Mouse (Mus musculus): ENCODE results near the gene Tpmt. TPM values are rescaled to one million over a fixed set of nuclear protein-coding genes. Genes with fewer than 3 reads are reported as not detected.

Tpmt gene
- polyA plus RNA-seq, 1 experiment from 2014 or later, result 25.8 TPM

GRCm38 (mm10) chr13:47071871-47072270, 27.3 kb upstream of the Tpmt start:
- no peak overlapping the region for H3K4me3 ChIP-seq (ENCODE audit: low read depth, low read length)
- H3K27ac ChIP-seq (replicated peaks; ENCODE audit: low read depth, low read length), result no peak overlapping the region
- DNase-seq (ENCODE audit: low spot score) (no peak), ATAC-seq (ENCODE audit: insufficient number of reproducible peaks, low FRiP score, low TSS enrichment, low read depth) (no peak)
- H3K9ac ChIP-seq (ENCODE audit: low read length), result no peak overlapping the region
- no peaks in the 10 kb centered on the region for H3K9me3 ChIP-seq (ENCODE audit: control insufficient read depth, low read length)
- H3K4me2 ChIP-seq (ENCODE audit: low read depth, severe bottlenecking), result no peak overlapping the region
- H3K36me3 ChIP-seq (ENCODE audit: control insufficient read depth, insufficient read depth, low read length), result no peaks in the 10 kb centered on the region
- 0 out of 2 replicates have a peak, but pooled peaks cover 2% of the 10 kb centered on the region for H3K4me1 ChIP-seq (ENCODE audit: control insufficient read depth, insufficient read depth, low read length)
- WGBS, result 95% methylated on average over 13 of the region's 13 CpGs
- H3K27me3 ChIP-seq (ENCODE audit: control insufficient read depth, insufficient read depth, low read length), result no peaks in the 10 kb centered on the region

GRCm38 (mm10) chr13:47070329-47071080, 26.0 kb upstream of the Tpmt start:
- no peak overlapping the region for H3K9ac ChIP-seq (ENCODE audit: low read length)
- H3K27me3 ChIP-seq (ENCODE audit: control insufficient read depth, insufficient read depth, low read length), result no peaks in the 10 kb centered on the region
- WGBS, result 73% methylated on average over 15 of the region's 15 CpGs
- H3K4me3 ChIP-seq (ENCODE audit: low read depth, low read length), result no peak overlapping the region
- H3K9me3 ChIP-seq (ENCODE audit: control insufficient read depth, low read length), result no peaks in the 10 kb centered on the region
- no peaks in the 10 kb centered on the region for H3K36me3 ChIP-seq (ENCODE audit: control insufficient read depth, insufficient read depth, low read length)
- 0 out of 2 replicates have a peak, but pooled peaks cover 2% of the 10 kb centered on the region for H3K4me1 ChIP-seq (ENCODE audit: control insufficient read depth, insufficient read depth, low read length)
- H3K4me2 ChIP-seq (ENCODE audit: low read depth, severe bottlenecking), result no peak overlapping the region
- H3K27ac ChIP-seq (replicated peaks; ENCODE audit: low read depth, low read length), result no peak overlapping the region; the same call in 1 of the 2 replicates
- DNase-seq (ENCODE audit: low spot score) (no peak), ATAC-seq (ENCODE audit: insufficient number of reproducible peaks, low FRiP score, low TSS enrichment, low read depth) (no peak)

- DNase-seq (ENCODE audit: low spot score) (no peak), ATAC-seq (ENCODE audit: insufficient number of reproducible peaks, low FRiP score, low TSS enrichment, low read depth) (no peak)
- WGBS, result 92% methylated on average over 6 of the region's 6 CpGs
- H3K4me1 ChIP-seq (ENCODE audit: control insufficient read depth, insufficient read depth, low read length), result 0 out of 2 replicates have a peak, but pooled peaks cover 2% of the 10 kb centered on the region
- H3K9ac ChIP-seq (ENCODE audit: low read length), result no peak overlapping the region
- no peaks in the 10 kb centered on the region; the same call in 1 of the 2 replicates for H3K36me3 ChIP-seq (ENCODE audit: control insufficient read depth, insufficient read depth, low read length)
- no peak overlapping the region for H3K4me2 ChIP-seq (ENCODE audit: low read depth, severe bottlenecking)
- H3K9me3 ChIP-seq (ENCODE audit: control insufficient read depth, low read length), result no peaks in the 10 kb centered on the region
- H3K27me3 ChIP-seq (ENCODE audit: control insufficient read depth, insufficient read depth, low read length), result no peaks in the 10 kb centered on the region
- H3K4me3 ChIP-seq (ENCODE audit: low read depth, low read length), result no peak overlapping the region
- H3K27ac ChIP-seq (replicated peaks; ENCODE audit: low read depth, low read length), result no peak overlapping the region
Measured at GRCm38 (mm10) chr13:47067001-47067400, 22.5 kb upstream of the Tpmt start.

DNA sequence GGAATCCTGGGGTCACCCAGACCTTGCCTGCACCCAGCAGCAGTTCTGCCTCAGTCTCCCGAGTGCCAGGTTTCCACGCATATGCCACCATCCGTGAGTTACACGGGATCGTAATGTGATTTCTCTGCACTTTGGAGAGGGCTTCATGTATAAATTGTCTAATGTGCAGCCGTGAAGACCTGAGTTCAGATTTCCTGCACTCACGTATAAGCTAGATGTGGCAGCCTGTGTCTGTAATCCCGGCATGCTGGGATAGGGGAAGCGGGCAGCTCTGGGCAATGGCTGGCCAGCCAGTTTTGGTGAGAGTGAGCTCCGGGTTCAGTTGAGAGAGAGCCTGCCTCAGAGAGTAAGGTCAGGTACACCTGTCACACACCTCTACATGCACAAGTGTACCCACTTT, 22.0 kb upstream of the Tpmt start:
- Histone ChIP-seq H3K36me3 (ENCODE audit: control insufficient read depth, insufficient read depth, low read length) (no peaks in the 10 kb centered on the region; the same call in 1 of the 2 replicates), H3K4me3 (ENCODE audit: low read depth, low read length) (no peak overlapping the region), H3K4me2 (ENCODE audit: low read depth, severe bottlenecking) (no peak overlapping the region), H3K9ac (ENCODE audit: low read length) (no peak overlapping the region), H3K27me3 (ENCODE audit: control insufficient read depth, insufficient read depth, low read length) (no peaks in the 10 kb centered on the region), H3K9me3 (ENCODE audit: control insufficient read depth, low read length) (no peaks in the 10 kb centered on the region), H3K27ac (replicated peaks; ENCODE audit: low read depth, low read length) (no peak overlapping the region), H3K4me1 (ENCODE audit: control insufficient read depth, insufficient read depth, low read length) (0 out of 2 replicates have a peak, but pooled peaks cover 2% of the 10 kb centered on the region)
- ATAC-seq (ENCODE audit: insufficient number of reproducible peaks, low FRiP score, low TSS enrichment, low read depth), result no peak
- WGBS, result 95% methylated on average over 10 of the region's 10 CpGs
- DNase-seq (ENCODE audit: low spot score), result no peak

DNA sequence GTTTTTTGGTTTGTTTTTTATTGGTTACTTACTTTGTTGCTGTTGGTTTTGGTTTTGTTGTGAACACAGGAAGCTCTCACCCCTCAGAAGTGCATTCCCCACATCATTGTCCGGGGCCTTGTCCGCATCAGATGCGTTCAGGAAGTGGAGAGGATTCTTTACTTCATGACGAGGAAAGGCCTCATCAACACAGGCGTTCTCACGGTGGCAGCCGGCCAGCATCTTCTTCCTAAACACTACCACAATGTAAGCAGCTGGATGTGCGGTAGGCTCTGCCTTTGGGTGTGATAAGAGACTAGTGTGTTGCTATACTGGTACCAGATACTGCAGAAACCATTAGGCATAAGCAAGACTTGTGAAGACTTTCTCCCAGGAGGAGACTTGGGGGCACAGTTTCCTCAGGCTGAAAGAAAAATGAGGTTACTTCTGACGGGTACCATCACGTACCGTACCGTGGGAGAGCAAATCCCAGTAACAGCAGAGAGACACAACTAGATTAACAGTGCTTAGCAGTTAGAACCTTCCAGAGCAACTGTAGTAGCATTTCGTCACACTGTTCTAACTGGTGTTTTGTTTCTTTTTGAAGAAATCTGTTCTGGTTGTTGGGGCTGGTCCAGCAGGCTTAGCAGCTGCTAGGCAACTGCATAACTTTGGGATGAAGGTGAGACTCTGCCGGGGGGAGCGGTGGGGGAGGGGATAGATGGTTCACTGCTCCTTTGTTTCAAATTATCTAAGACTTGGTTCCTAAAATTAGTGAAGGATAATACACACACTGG, 19.6 kb upstream of the Tpmt start:
- Histone ChIP-seq H3K9ac (ENCODE audit: low read length) (no peak overlapping the region), H3K4me1 (ENCODE audit: control insufficient read depth, insufficient read depth, low read length) (no peaks in the 10 kb centered on the region), H3K36me3 (ENCODE audit: control insufficient read depth, insufficient read depth, low read length) (no peaks in the 10 kb centered on the region; the same call in 1 of the 2 replicates), H3K27me3 (ENCODE audit: control insufficient read depth, insufficient read depth, low read length) (no peaks in the 10 kb centered on the region), H3K4me2 (ENCODE audit: low read depth, severe bottlenecking) (no peak overlapping the region), H3K9me3 (ENCODE audit: control insufficient read depth, low read length) (no peaks in the 10 kb centered on the region), H3K27ac (replicated peaks; ENCODE audit: low read depth, low read length) (no peak overlapping the region), H3K4me3 (ENCODE audit: low read depth, low read length) (no peak overlapping the region)
- no peak for DNase-seq (ENCODE audit: low spot score)
- no peak for ATAC-seq (ENCODE audit: insufficient number of reproducible peaks, low FRiP score, low TSS enrichment, low read depth)
- 83% methylated on average over 15 of the region's 15 CpGs for WGBS

DNA sequence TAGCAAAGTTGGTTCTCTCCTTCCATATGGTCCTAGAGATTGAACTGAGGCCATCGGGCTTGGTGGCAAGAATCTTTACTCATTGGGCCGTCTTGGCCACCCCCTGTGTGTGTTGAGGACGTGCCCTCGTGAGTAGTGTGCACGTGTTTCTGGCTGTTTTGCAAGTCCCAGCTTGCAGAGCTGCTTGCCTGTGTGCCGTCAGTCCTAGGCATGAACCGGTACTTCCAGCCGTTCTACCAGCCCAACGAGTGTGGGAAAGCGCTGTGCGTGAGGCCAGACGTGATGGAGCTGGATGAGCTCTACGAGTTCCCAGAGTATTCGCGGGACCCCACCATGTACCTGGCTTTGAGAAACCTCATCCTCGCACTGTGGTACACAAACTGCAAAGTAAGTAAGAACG, 18.2 kb upstream of the Tpmt start:
- DNase-seq (ENCODE audit: low spot score), result no peak
- H3K27me3 ChIP-seq (ENCODE audit: control insufficient read depth, insufficient read depth, low read length), result no peaks in the 10 kb centered on the region
- no peak overlapping the region for H3K27ac ChIP-seq (replicated peaks; ENCODE audit: low read depth, low read length)
- no peak overlapping the region for H3K4me2 ChIP-seq (ENCODE audit: low read depth, severe bottlenecking)
- no peaks in the 10 kb centered on the region for H3K4me1 ChIP-seq (ENCODE audit: control insufficient read depth, insufficient read depth, low read length)
- H3K36me3 ChIP-seq (ENCODE audit: control insufficient read depth, insufficient read depth, low read length), result no peaks in the 10 kb centered on the region; the same call in 1 of the 2 replicates
- no peak for ATAC-seq (ENCODE audit: insufficient number of reproducible peaks, low FRiP score, low TSS enrichment, low read depth)
- no peaks in the 10 kb centered on the region for H3K9me3 ChIP-seq (ENCODE audit: control insufficient read depth, low read length)
- H3K4me3 ChIP-seq (ENCODE audit: low read depth, low read length), result no peak overlapping the region
- H3K9ac ChIP-seq (ENCODE audit: low read length), result no peak overlapping the region
- 93% methylated on average over 17 of the region's 17 CpGs for whole genome bisulfite sequencing

DNA sequence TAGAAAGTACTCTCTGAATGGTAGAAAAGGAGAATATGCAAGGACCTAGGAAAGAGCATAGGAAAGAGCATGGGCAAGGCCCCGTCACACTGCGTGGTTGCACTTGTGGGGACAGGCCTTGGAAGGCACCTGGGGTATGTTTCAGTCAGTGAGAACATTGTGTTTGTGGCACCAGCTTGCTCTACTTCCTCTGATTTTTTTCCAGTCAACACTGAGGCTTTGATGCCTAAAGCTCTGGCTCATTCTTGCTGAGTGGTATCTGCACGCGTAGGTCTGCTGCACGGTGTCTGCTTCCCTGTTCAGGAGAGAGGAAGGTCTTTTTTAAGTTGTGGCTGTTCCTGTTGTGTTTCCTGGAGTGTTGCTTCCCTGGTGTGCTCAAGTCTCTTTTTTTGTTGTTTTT, 12.2 kb upstream of the Tpmt start:
- ATAC-seq (ENCODE audit: insufficient number of reproducible peaks, low FRiP score, low TSS enrichment, low read depth), result no peak
- Histone ChIP-seq H3K36me3 (ENCODE audit: control insufficient read depth, insufficient read depth, low read length) (peaks cover 3% of the 10 kb centered on the region; the same call in 1 of the 2 replicates), H3K4me3 (ENCODE audit: low read depth, low read length) (no peak overlapping the region)

GRCm38 (mm10) chr13:47056126-47056525, 11.6 kb upstream of the Tpmt start:
- ATAC-seq (ENCODE audit: insufficient number of reproducible peaks, low FRiP score, low TSS enrichment, low read depth) (no peak), DNase-seq (ENCODE audit: low spot score) (no peak)
- Histone ChIP-seq H3K9ac (ENCODE audit: low read length) (no peak overlapping the region), H3K4me1 (ENCODE audit: control insufficient read depth, insufficient read depth, low read length) (no peaks in the 10 kb centered on the region), H3K9me3 (ENCODE audit: control insufficient read depth, low read length) (no peaks in the 10 kb centered on the region), H3K27me3 (ENCODE audit: control insufficient read depth, insufficient read depth, low read length) (no peaks in the 10 kb centered on the region), H3K36me3 (ENCODE audit: control insufficient read depth, insufficient read depth, low read length) (peaks cover 3% of the 10 kb centered on the region; the same call in 1 of the 2 replicates), H3K4me2 (ENCODE audit: low read depth, severe bottlenecking) (no peak overlapping the region), H3K27ac (replicated peaks; ENCODE audit: low read depth, low read length) (no peak overlapping the region), H3K4me3 (ENCODE audit: low read depth, low read length) (no peak overlapping the region)
- WGBS, result 86% methylated on average over 11 of the region's 11 CpGs

More for the DNA sequence above, 12.2 kb upstream of the Tpmt start:
- Histone ChIP-seq H3K4me2 (ENCODE audit: low read depth, severe bottlenecking) (no peak overlapping the region), H3K27me3 (ENCODE audit: control insufficient read depth, insufficient read depth, low read length) (no peaks in the 10 kb centered on the region), H3K4me1 (ENCODE audit: control insufficient read depth, insufficient read depth, low read length) (no peaks in the 10 kb centered on the region), H3K9me3 (ENCODE audit: control insufficient read depth, low read length) (no peaks in the 10 kb centered on the region), H3K9ac (ENCODE audit: low read length) (no peak overlapping the region), H3K27ac (replicated peaks; ENCODE audit: low read depth, low read length) (no peak overlapping the region)
- 93% methylated on average over 5 of the region's 5 CpGs for WGBS
- no peak for DNase-seq (ENCODE audit: low spot score)
